Mouse (Mus musculus): ENCODE measurements at regions not wholly inside any gene's neighbourhood (a gene's known extent, or its start where the extent isn't known, plus 50 kb on each side); places are given as distances from the start of the nearest gene placed in this dataset.
"Not testable (repeated sequence)": the region's sequence is repeated elsewhere in the genome, so short reads cannot be mapped to it uniquely, and the experiment has no call there.

DNA sequence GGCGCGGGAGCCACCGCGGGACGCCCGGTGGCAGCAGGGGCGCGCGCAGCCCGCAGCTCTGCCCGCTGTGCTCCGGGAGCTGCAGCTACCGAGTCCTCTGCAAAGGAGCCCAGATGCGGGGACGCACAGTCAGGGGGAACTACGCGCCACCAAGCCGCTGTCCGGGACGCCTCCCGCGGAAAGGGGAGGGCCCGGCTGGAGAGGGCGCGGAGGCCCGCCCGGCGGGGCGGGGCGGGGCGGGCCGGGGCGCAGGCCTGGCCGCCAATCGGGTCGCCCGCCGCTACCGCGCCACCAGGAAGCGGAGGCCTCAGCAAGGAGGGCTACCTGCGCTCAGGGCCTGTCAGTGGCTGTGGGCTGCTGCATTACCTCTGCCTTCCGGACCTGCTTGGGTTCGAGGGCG, 1156.9 kb downstream of the Gm10330 start:
- H3K36me3 ChIP-seq (ENCODE audit: control insufficient read depth, insufficient read depth, low read length); H3K4me1 ChIP-seq (replicated peaks; ENCODE audit: control insufficient read depth, insufficient read depth, low read length); H3K9ac ChIP-seq (ENCODE audit: low read depth, low read length); H3K4me3 ChIP-seq (ENCODE audit: low read depth, low read length); H3K27me3 ChIP-seq (ENCODE audit: control insufficient read depth, insufficient read depth, low read length); H3K9me3 ChIP-seq (ENCODE audit: control insufficient read depth, low read length); H3K4me2 ChIP-seq (replicated peaks; ENCODE audit: low read depth, low read length); H3K27ac ChIP-seq (ENCODE audit: low read depth, low read length); DNase-seq (ENCODE audit: low spot score): not testable (repeated sequence)
- WGBS, result no CpG with 5 or more reads among the region's 45 CpGs
- ATAC-seq (ENCODE audit: low FRiP score), result 0 out of 2 replicates have a peak, but pooled peaks have one; percentile 59
